Mouse (Mus musculus) layer of hippocampus, adult 11-12 months (tissue): ENCODE results near the gene Mindy1.
A peak's percentile ranks its signal among the peaks of the same experiment; 100 is the strongest.

ENCODE experiments used
- DNase-seq: peaks from one replicate; pipeline ENCODE4 v3.0.0; 2022; ENCODE audit warnings: low spot score

Mindy1 gene

DNA sequence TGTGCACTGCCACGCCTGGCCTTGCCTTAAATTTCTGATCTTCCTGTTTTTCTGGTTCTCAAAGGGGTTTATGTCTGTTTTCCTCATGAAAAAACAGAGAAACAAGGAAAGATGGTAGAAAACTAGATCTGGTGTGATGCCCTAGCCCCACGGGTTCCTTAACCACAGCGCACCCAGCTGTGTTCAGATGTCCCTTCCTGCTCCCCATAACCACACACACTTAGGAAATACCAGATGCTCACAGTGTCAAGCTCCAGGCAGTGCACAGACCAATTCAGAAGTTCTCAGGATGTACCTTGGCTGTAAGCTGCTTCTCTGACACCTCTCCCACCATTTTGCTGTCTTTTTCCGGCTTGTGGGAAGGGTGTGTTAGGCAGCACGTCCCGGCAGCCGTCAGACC lies 13.2 kb downstream of the Mindy1 start:
- no peak for DNase-seq

DNA sequence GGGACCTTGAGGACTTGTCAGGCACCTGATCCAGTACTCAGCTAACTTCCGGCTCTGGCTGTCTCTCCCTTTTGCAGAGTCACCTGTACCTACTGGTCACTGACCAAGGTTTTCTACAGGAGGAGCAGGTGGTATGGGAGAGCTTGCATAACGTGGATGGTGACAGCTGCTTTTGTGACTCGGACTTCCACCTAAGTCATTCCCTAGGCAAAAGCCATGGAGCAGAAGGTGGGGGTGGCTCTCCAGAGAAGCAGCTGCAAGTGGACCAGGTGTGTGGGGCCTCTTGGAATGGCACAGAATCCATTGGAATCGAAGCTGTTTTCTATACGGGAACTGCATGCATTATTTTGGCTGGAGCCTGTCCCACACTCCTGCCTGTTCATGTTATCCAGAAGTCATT lies 13.6 kb downstream of the Mindy1 start:
- no peak for DNase-seq

DNA sequence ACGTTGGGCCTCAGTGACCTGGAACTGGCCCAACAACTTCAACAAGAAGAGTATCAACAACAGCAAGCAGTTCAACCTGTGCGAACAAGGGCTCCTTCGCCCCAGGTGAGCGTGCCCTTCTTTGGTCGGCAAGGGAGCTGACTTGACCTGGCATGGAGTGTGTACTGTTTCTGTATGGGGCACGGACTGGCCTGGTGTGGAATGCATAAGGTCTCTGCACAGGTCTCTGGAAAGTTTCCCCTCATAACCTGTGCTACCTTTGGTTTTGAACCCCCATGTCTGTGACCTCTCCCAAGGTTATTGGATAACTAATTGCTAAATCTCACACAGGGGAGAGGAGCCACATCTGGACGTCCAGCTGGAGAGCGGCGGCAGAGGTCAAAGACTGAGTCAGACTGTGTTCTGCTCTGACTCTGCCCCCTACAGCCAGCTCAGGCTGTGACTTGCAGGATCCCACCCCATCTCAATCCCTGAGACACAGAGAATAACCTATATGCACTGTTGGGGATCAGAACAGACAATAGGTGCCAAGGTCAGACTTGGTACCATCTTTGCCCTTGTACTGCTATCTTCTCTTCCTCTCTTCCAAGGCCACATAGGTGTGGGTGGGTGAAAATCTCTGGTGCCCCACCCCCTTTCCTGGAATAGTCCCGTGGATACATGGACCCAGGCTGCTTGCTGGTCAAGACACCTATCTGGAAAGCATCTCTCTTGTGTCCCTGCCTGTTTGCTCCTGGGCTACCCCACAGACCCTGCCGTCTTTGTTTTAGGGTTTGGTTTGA lies 14.4 kb downstream of the Mindy1 start:
- DNase-seq: no peak

DNA sequence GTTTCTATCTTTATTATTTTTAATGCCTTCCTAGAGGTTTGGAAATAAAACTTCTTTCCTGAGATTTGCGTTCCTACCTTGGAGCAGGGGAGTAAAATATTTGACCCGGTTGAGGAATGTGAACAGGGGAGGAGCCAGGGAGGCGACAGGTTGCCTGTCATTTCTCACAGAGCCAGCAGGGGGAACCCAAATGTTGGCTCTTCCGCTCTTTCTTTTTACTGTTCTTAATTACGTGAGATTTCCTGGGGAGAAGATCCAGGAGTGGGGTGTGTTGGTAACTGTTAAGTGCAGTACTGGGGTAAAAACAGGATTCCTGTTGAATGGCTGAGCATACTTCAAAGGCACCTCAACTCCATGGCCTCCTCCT lies 14.9 kb downstream of the Mindy1 start:
- DNase-seq: peak; percentile 42

DNA sequence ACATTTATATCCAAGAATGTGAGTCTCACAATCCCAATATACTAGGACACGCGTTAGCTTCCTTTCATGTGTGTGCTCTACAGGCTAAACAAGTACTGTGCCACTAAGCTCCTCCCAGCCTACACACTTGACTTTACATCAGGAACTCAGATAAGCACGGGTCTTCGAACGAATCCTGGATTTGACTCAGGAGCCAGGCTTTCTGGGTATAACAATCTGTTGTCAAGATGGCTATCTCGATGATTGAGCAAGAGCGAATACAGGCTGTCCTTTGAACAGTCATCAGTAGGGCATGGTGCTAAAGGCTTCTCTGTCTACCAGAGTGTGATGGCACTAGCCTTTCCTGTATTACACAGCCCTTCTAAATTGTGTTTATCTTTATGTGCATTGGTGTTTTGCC lies 16.9 kb downstream of the Mindy1 start:
- no peak for DNase-seq

DNA sequence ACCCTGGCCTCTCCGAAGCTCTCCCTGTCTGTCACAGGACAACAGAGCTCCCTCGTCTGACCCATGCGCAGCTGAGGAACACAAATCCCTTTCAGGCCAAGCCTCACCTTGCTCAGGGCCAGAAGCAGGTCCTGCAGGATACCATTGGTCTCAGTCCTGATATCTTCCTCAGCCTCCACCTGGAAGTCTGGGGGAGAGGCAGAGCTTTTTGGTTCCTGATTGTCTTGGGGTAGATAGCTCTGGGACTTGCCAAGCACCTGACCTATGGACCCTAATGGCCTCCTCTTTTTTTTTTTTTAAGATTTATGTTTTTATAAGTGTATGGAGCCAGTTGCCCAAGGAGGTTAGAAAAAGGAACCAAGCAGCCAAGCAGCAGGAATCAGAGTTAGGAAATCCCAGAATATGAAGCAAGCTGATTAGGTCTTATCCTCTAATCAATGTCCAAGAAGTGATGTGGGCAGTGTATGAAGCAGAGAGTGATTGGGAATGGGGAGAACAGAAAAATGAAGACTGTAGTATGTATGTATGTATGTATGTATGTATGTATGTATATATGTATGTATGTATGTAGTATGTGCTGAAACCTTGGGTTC lies 20.2 kb downstream of the Mindy1 start:
- DNase-seq: no peak

DNA sequence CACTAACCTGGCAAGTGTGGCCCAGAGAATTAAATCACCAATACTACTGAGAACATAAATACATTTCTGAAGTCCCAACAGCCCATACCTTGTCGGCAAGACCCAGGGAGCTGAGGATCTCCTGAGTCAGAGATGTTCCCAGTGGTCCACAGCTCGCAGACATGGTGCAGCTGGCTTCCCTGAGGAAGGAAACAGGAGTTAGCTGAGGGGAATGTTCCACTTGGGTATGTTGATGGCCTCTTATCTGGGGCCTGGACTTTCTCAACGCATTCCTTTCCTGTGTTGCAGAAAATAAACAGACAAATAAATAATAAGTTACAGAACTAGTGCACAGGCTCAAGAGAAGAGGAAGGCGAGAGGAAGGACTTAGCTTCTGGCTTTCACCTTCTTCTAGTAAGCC lies 25.1 kb downstream of the Mindy1 start:
- DNase-seq: no peak

DNA sequence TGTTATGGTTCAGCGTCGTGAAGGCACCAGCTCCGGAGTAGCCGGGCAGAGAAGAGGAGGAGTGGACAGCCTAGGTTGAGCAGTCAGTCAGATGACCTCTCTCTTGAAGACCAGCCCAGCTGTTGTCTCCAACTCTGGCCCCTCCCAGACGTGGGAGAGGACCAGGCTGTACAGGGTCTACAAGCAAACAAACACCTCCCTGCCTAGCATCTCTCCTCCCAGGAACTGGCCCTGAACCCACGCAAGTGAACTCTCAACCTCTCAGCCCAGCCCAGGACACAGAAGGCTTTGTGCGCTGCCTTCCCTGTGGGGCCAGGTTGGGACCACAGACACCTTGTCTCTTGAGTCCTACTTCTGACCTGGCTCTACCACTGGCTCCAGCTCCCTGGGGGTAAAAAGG lies 26.0 kb downstream of the Mindy1 start, which contains the start of gene Anxa9:
TSS of gene Anxa9 (minus strand) at position 77 of the 400 bp plus-strand sequence.
- no peak for DNase-seq

DNA sequence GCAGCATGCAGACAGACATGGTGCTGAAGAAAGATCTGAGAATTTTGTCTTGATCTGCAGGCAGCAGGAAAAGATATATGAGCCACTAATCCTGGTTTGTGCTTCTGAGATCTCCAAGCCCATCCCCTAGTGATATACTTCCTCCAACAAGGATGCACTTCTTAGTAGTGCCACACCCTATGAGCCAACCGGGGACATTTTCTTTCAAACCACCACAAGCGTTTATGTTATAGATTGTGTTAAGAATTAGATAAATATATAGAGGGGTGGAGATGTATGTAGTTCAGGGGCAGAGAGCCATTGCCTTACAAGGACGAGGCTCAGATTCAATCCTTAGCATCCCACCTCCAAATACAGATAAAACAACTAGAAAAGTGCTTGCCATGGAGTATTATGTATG lies 29.4 kb downstream of the Mindy1 start:
- no peak for DNase-seq

DNA sequence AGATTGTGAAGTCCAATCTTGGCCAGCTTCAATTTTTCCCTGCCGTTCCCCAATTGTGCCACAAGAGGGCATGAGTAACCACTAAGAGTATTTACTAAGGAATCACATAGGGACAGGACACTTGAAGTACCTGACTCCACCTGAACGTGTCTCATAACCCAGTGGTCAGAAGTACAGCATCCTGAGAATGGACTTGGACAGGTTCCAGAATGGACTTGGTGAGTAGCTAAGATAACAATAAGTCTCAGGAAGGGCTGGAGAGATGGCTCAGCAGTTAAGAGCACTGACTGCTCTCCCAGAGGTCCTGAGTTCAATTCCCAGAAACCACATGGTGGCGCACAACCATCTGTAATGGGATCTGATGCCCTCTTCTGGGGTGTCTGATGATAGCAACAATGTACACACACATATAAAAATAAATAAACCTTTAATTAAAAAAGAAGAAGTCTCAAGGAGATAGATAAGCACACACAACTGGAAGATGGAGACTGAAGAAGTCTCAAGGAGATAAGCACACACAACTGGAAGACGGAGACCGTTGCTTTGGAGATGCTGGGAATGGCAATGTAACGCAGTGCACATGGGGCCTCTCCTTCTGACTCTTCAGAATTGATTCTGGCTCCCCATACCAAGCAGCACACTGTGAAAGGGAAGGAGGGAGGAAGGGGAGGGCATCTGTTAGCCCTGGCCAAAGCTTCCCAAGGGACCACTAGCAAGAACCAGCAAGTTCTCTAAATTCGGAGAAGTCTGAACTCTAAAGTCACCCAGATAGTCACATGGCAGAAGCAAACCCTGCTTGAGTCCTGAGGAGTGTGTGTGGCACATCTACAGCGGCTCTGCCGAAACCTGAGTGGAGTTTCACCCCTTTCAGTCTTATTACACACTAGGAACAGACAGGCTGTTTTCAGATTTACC lies 30.1 kb downstream of the Mindy1 start:
- peak; percentile 80 for DNase-seq

DNA sequence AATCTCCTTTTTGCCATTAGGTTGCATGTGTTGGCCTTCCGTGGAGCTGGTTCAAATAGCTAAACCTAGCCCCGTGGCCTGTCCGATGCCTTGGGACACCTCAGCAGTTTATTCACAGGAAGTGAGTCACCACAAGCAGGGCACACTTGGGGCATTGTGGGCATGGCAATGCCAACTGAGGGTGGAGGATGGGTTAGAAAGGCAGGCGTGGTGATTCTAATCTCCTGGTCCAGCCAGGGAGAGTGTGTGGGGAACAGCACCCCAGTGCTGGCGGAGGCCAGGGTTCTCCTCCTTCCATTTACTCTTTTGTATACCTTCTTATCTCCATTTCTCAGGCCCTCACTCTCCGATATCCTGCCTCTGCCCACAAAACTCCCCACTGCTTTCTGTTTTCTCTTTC lies 31.5 kb downstream of the Mindy1 start:
- no peak for DNase-seq

DNA sequence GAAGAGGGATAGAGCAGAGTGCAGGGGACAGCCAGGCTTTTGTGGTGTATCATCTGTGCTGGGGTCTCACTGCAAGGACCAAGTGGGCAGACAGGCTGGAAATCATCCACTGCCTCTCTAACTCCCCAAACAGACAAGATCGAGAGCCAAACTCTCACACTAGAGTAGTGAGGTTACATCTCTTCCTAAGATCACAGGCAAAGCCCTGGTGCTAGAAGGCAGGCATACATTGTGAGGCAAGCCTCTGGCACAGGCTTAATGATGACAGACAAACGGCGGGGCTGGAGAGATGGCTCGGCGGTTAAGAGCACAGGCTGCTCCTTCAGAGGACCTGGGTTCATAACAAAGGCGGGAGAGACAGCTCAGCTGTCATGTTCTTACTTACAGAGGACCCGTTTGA lies 32.3 kb downstream of the Mindy1 start:
- DNase-seq: no peak

DNA sequence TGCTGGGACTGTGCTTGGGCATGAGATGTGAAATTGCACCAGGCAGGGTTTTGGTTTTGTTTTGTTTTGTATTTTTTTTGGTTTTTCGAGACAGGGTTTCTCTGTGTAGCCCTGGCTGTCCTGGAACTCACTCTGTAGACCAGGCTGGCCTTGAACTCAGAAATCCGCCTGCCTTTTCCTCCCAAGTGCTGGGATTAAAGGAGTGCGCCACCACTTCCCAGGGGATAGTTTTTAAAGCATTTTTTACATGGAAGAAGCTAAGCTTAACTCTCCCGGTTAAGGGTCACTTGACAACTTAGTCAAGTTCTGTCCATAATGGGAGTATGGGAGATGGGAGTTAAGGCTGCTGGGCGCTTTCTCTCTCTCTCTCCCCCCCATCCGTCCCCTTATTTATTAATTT lies 32.9 kb downstream of the Mindy1 start:
- no peak for DNase-seq

DNA sequence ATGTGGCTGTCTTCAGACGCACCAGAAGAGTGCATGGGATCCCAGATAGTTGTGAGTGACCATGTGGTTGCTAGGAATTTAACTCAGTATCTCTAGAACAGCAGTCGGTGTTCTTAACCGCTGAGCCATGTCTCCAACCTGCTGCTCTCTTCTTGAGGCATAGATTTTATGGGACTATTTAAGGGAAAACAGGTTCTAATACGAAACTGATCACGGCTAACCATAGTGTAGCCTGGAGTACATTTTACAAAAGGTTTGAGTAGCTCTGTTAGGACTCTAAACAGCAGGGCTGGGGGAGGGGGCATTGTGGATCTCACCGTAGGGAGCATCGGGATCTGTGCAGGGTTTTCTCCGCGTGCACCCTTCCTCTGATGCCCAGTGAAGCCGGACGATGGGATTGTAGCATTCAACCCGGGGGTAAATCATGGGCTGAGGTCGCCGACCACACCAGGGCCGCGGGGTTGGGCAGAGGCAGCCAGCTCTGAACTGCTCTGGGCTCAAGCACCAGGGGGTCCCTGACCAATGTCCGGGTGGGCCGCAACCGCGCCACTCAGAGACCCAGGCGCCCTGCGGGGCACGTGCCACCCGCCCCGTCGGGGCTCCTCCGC lies 33.4 kb downstream of the Mindy1 start, which contains the start of gene Cers2:
TSS of gene Cers2 (plus strand) at position 306 of the 608 bp plus-strand sequence.
- DNase-seq: no peak

DNA sequence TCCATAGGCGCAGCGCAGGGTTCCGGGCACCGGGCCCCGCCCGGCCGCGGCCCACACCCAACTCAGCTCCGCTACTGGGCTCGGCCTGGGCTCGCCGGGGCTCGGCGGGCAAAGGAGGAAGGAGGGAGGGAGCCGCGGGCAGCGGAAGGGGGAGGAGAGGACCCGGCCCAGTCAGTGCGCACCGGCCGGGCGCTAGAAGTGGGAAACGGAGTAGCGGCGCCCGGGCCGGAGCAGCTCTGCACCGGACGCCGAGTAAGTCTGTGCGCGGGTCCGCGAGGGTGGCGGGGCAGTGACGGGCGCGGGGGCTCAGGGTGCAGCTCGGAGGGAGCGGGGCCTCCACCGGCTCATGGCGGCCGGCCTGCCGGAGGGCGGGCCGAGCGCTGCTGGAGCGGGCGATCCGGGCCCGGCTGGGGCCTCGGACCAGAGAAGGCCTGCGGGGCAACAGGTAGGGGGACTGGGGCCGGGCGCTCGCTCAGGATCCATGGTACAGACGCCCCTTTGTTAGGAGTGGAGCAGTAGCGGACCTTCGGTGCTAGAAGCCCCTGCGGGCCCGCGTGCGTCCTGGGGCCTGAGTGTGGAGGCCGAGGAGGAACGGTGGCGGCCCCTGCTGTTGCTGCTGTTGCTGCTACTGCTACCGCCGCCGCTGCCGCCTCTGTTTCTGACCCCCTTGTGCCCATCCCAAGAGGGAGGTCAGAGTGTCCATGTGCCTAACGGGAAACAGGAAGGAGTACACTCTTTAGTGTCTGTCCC lies 34.1 kb downstream of the Mindy1 start:
- peak; percentile 79 for DNase-seq

DNA sequence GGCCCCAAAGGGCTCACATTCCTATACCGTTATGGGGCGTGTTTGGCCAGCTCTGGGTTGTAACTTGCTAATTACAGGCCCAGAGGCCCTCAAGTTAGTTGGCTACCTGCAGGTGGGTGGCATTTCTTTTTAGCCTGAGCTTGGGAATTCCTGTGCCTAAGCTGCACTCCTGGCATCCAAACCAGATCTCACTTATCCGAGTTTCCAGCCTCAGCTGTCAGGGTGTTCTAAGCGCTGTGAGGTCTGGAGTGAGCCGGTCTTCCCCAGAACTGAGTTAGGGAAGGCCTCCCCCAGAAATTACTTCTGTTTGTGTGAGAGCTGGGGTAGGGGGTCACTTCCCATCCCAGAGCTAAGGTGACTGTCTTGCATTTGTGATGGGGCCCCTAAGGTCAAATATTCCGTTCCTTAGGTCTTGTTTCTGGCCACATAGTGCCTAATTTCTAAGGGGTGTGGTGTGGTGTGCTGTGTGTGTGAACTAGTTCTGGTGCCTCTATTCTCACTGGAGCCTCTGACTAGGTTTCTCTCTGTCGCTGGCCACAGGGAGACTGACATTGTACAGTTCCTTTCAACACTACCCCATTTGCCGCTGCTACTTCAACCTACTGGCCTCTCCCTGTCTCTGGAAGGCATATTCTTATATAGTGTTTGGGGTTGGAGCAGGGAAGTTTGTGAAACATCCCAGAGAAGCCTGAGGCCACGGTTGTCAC lies 34.9 kb downstream of the Mindy1 start:
- no peak for DNase-seq

DNA sequence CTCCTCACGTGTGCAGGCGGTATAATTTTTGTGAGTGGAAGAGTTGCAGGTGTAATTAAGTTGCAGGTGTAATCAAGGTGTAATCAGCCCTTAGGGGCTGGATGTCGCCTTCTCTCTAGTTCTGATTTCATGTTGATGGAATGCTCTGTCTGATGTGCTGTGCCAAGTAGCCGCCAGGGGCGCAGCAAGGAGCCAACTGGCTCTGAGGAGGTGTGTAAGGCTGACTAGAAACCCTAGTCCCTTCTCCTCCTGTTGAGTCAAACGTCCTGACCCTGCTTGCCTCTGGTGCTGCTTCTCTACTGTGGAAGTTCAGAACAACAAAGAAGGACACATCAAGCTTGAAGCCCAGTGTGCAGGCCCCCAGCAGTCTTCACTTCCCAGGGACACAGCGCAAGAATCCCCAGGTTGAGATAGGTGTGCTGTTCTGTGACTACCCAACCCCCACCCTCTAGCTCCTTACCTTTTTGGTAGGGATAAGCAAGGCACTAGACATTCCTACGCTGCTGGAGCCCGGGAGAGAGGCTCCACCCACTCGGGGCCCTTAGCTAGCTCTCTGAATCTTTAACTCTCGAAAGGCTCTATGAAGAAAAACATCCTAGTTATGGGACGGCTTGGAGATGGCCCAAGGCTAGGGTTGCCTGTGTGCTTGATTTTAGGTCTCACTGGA lies 36.4 kb downstream of the Mindy1 start:
- peak; percentile 44 for DNase-seq

DNA sequence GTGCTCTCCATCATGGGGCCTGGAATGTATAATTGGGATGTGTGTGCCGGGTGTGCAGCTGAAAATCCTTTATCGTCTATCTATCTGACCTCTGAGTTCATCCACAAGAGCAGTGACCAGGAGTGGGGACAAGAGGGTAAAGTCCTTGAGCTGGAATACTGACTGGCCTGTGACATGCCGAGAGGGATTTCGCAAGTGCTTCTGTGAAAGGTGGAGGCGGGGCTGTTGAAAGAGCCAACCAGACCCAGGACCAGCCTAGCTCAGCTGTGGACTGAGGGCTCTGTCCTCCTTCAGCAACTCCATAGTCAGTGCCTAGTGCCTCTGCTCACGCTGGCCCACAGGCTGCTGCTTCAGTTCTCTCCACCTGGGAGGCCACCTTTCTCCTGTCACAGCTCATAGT lies 37.4 kb downstream of the Mindy1 start:
- DNase-seq: peak; percentile 59

DNA sequence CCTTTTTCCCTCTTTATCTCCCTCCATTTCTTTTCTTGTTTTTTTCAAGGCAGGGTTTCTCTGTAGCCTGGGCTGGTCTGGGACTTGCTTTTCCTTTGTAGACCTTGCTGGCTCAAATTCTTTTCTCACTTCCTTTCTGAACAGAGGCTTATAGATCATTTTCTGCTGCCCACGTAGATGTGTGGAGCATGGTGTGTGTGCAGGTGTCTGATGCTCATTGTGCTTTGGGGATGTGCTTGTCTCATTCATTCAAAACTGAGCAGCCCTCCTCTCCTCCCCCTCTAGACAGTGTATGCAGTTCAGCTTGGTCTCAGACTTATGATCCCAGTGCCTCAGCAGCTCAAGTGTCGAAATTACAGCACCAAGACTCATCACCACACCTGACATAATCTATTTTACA lies 38.0 kb downstream of the Mindy1 start:
- no peak for DNase-seq
